Mouse (Mus musculus) left cerebral cortex, postnatal 36 days (tissue): ENCODE data around the gene Olfr1305. TPM values are rescaled to one million over a fixed set of nuclear protein-coding genes. Genes with fewer than 3 reads are reported as not detected.

ENCODE experiments used
- DNase-seq, 2 experiments: peaks; one replicate each; pipeline ENCODE4 v3.0.0; 2021 to 2022; ENCODE audit warnings: low spot score in 2 of 2, mixed read lengths in 1 of 2
- intact Hi-C: fragments of 180-260 bp; cut with DNase I; formaldehyde crosslinking; loops from one replicate; pipeline ENCODE4 v1.15.1; 2025
- total RNA-seq, 2 experiments: library from RNA; stranded (reverse); gene quantifications; 2 replicates each; pipeline ENCODE4 v1.2.3; 2021

The Olfr1305 gene
- total RNA-seq = not detected

DNA sequence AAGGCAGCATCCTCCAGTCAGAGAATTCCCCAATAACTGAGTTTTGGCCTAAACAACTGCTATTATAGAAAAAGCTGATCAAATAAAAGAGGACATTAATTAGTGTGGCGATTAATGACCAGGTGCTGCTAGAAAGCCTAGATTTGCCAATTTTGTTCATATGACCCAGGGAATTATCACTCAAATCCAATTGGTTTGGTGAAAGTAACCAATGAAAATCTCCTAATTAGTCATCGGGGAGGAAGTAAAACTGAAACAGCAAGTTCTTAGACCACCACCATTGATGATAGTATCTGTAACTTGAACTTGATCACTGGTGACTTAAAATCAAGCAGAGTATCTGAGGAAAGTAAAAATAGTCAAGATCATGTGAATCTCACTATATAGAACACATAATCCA is at the start of gene Olfr1305:
TSS of gene Olfr1305 (minus strand) at position 101 of the 400 bp plus-strand sequence.
- intact Hi-C loops = no loop called here
- no peak for DNase-seq

DNA sequence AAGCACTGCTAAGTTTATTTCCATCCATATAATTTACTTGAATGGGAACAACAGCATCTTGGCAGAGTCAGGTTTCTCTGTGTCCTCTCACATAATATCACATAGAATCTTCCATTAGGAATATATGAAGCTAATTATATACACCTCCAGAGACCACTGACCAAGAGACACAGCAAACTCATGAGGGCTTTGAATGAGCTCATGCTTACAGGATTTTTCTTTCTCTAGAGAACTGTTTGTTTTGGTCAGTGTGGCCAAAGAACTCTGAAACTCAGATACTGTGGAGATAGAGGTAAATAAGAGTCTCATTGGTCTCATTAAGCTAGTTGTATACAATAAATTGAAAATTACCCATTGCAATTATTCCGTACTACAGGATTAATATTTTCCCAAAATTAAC is 39.2 kb upstream of the Olfr1305 start, which contains the start of gene Olfr1306:
TSS of gene Olfr1306 (minus strand) at position 101 of the 400 bp plus-strand sequence.
- intact Hi-C loops = no loop called here
- no peak for DNase-seq

DNA sequence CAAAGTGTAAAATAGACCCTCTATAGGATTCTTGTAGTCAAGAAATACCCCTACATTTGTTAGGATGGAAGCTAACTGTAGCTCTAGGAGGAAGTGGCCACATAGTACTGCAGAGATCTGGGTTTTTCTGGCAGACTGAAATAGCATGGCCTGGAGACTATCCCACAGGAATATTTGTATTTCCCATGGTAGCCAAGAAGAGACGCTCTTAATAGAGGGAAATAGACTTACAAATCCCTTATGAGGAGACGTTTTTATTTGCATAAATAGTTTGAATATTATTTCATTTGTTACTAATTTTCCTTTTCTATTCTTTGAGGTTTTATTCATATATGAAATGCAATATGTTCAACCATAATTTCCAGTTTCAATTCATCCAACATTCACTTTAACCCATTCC is 56.7 kb downstream of the Olfr1305 start, which contains the start of gene Olfr1303:
TSS of gene Olfr1303 (minus strand) at position 101 of the 400 bp plus-strand sequence.
- DNase-seq = no peak
- intact Hi-C loops = no loop called here

Other genes with a start within 250 kb of the Olfr1305 start
- not detected for gene Olfr1298, start 227.9 kb downstream of the Olfr1305 start, total RNA-seq
- gene Olfr1299, start 215.7 kb downstream of the Olfr1305 start, total RNA-seq = not detected
- gene Olfr1301, start 126.1 kb downstream of the Olfr1305 start, total RNA-seq = not detected
- gene Olfr1302, start 99.7 kb downstream of the Olfr1305 start, total RNA-seq = not detected
- not detected for gene Olfr1303, start 56.8 kb downstream of the Olfr1305 start, total RNA-seq
- not detected for gene Olfr1306, start 39.1 kb upstream of the Olfr1305 start, total RNA-seq
- gene Olfr1307, start 72.3 kb upstream of the Olfr1305 start, total RNA-seq = under 1 TPM in 1 of 2 experiments, not detected in 1; 0.09 TPM
- not detected for gene Olfr1308, start 87.8 kb upstream of the Olfr1305 start, total RNA-seq
- gene Olfr1309, start 113.1 kb upstream of the Olfr1305 start, total RNA-seq = not detected
- gene Olfr1310, start 135.6 kb upstream of the Olfr1305 start, total RNA-seq = not detected
- gene Olfr1311, start 147.3 kb upstream of the Olfr1305 start, total RNA-seq = not detected
- not detected for gene Olfr1312, start 173.1 kb upstream of the Olfr1305 start, total RNA-seq
- not detected for gene Olfr1313, start 200.7 kb upstream of the Olfr1305 start, total RNA-seq
- gene Olfr1314, start 219.6 kb upstream of the Olfr1305 start, total RNA-seq = not detected
- not detected for gene Olfr1315-ps1, start 238.3 kb upstream of the Olfr1305 start, total RNA-seq